Mouse (Mus musculus) CD4-positive helper T cell, adult 2 months (primary cell): ENCODE measurements around the gene Lcmt1.

Experiments
- DNase-seq: peaks from one replicate; pipeline ENCODE4 v3.0.0-alpha.2; 2012; ENCODE audit warnings: low read depth, missing footprints, low spot score

The Lcmt1 gene

GRCm38 (mm10) chr7:123360185-123360584 lies 9.4 kb upstream of the Lcmt1 start:
- DNase-seq: no peak

- DNase-seq: no peak
Measured at GRCm38 (mm10) chr7:123361229-123361980, 8.2 kb upstream of the Lcmt1 start.

- no peak for DNase-seq
Measured at GRCm38 (mm10) chr7:123362806-123363205, 6.8 kb upstream of the Lcmt1 start.

- no peak for DNase-seq
Measured at GRCm38 (mm10) chr7:123363971-123364370, 5.6 kb upstream of the Lcmt1 start.

GRCm38 (mm10) chr7:123365876-123366741 lies 3.5 kb upstream of the Lcmt1 start:
- no peak for DNase-seq

GRCm38 (mm10) chr7:123366806-123367205 lies 2.8 kb upstream of the Lcmt1 start:
- no peak for DNase-seq

- no peak for DNase-seq
Measured at GRCm38 (mm10) chr7:123367218-123368150, 2.1 kb upstream of the Lcmt1 start.

GRCm38 (mm10) chr7:123368187-123368586 lies 1.4 kb upstream of the Lcmt1 start:
- no peak for DNase-seq

GRCm38 (mm10) chr7:123368778-123369746 lies 522 bp upstream of the Lcmt1 start:
- peak; percentile 55 for DNase-seq

GRCm38 (mm10) chr7:123370700-123371099 lies 1.1 kb downstream of the Lcmt1 start:
- DNase-seq: no peak

- peak; percentile 56 for DNase-seq
Measured at GRCm38 (mm10) chr7:123371501-123371900, 1.9 kb downstream of the Lcmt1 start.

GRCm38 (mm10) chr7:123377443-123378400 lies 8.1 kb downstream of the Lcmt1 start:
- DNase-seq: peak; percentile 98

GRCm38 (mm10) chr7:123385693-123386407 lies 16.3 kb downstream of the Lcmt1 start:
- DNase-seq: no peak

GRCm38 (mm10) chr7:123389686-123390280 lies 20.2 kb downstream of the Lcmt1 start:
- no peak for DNase-seq

- DNase-seq: no peak
Measured at GRCm38 (mm10) chr7:123394271-123394670, 24.7 kb downstream of the Lcmt1 start.

GRCm38 (mm10) chr7:123396900-123397299 lies 27.3 kb downstream of the Lcmt1 start:
- DNase-seq: no peak

- no peak for DNase-seq
Measured at GRCm38 (mm10) chr7:123397369-123397768, 27.8 kb downstream of the Lcmt1 start.

- no peak for DNase-seq
Measured at GRCm38 (mm10) chr7:123397931-123398330, 28.3 kb downstream of the Lcmt1 start.
